In the genomic region with DNA sequence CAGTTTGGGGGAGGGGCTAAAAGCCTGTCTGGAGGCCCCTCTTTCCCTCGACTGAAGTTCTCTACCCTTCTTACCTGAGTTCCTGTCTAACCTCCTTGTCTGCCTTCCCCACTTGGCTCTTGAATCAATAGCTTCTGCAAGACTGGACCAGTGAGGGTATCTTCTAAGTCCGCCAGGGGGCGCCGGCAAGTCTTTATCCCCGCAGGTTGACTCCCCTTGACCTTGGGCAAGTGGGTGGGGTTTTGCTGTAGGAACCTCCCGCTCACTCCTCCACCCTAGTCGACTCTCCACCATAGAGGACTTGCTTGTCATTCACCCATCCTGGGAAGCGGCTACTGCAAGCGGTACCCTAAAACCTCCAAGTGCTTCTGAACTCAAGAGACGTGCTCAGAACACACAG, we compare ENCODE assay signal across 9 mouse cellular contexts. TPM values are rescaled to one million over a fixed set of nuclear protein-coding genes. Genes with fewer than 3 reads are reported as not detected.
DNase-seq lines count a peak whose midpoint lies in the region; ATAC-seq and TF ChIP-seq lines count a peak whose summit lies in the region.
"Had no signal": no experiment of that assay in that cellular context is flagged by ENCODE, and none has a peak within 500 bp of the region (broad histone marks: within the 10 kb centered on the region; RNA-seq: fewer than 3 reads in every experiment).

No protein-coding gene starts in this region.

- H3K9ac ChIP-seq in heart, embryonic 11.5 days (ENCODE audit: low read depth, low read length) = no peak overlapping the region
- H3K9ac ChIP-seq in forebrain, postnatal 0 days = no peak overlapping the region
- no peak overlapping the region for H3K9ac ChIP-seq in hindbrain, embryonic 13.5 days
- no peak overlapping the region for H3K9ac ChIP-seq in midbrain, embryonic 11.5 days (ENCODE audit: low read length)
- H3K9ac ChIP-seq: neural tube, embryonic 12.5 days had no signal

- H3K4me2 ChIP-seq in heart, embryonic 11.5 days = no peak overlapping the region
- peak overlapping the region; percentile 77 for H3K4me2 ChIP-seq in forebrain, postnatal 0 days (ENCODE audit: low read depth)
- peak overlapping the region; percentile 82; the same call in 1 of the 2 replicates for H3K4me2 ChIP-seq in hindbrain, embryonic 13.5 days
- no peak overlapping the region for H3K4me2 ChIP-seq in midbrain, embryonic 11.5 days

- peak; percentile 92 for DNase-seq in heart, adult 11 months
- peak; percentile 46 for DNase-seq in c-Kit-negative CD71-positive TER-119-positive erythroid progenitor cells, embryonic 14.5 days (ENCODE audit: low read depth, low spot score)
- peak; percentile 58 for DNase-seq in forebrain, postnatal 0 days
- peak; percentile 74 to 81 for DNase-seq in left cerebral cortex, adult 9 months (ENCODE audit: low spot score in 2 of 2)
- DNase-seq in midbrain, embryonic 11.5 days (ENCODE audit: low spot score, missing footprints) = peak; percentile 92
- peak; percentile 64 for DNase-seq in spleen, adult 12 weeks (ENCODE audit: low spot score)

- H3K36me3 ChIP-seq in heart, embryonic 11.5 days (ENCODE audit: control insufficient read depth, insufficient read depth, low read length) = no peaks in the 10 kb centered on the region
- H3K36me3 ChIP-seq in forebrain, postnatal 0 days (ENCODE audit: insufficient read depth) = no peaks in the 10 kb centered on the region
- H3K36me3 ChIP-seq in hindbrain, embryonic 13.5 days = no peaks in the 10 kb centered on the region
- no peaks in the 10 kb centered on the region for H3K36me3 ChIP-seq in midbrain, embryonic 11.5 days (ENCODE audit: control insufficient read depth, insufficient read depth, low read length)
- H3K36me3 ChIP-seq: neural tube, embryonic 12.5 days had no signal

- no peak overlapping the region for H3K27ac ChIP-seq in heart, embryonic 11.5 days (ENCODE audit: low read depth, low read length)
- no peak overlapping the region for H3K27ac ChIP-seq in forebrain, postnatal 0 days (ENCODE audit: low read depth, low read length)
- no peak overlapping the region for H3K27ac ChIP-seq in hindbrain, embryonic 13.5 days
- H3K27ac ChIP-seq in midbrain, embryonic 11.5 days (ENCODE audit: low read depth, low read length) = no peak overlapping the region
- H3K27ac ChIP-seq: neural tube, embryonic 12.5 days had no signal

- H3K4me1 ChIP-seq in heart, embryonic 11.5 days (ENCODE audit: control insufficient read depth, insufficient read depth, low read length) = 0 out of 2 replicates have a peak, but pooled peaks cover 3% of the 10 kb centered on the region
- no peaks in the 10 kb centered on the region for H3K4me1 ChIP-seq in forebrain, postnatal 0 days (ENCODE audit: insufficient read depth)
- peaks cover 21% of the 10 kb centered on the region for H3K4me1 ChIP-seq in hindbrain, embryonic 13.5 days (replicated peaks)
- H3K4me1 ChIP-seq in midbrain, embryonic 11.5 days (ENCODE audit: control insufficient read depth, insufficient read depth, low read length) = peaks cover 12% of the 10 kb centered on the region

- peaks cover 74% of the 10 kb centered on the region for H3K27me3 ChIP-seq in heart, embryonic 11.5 days (ENCODE audit: control insufficient read depth, insufficient read depth, low read length)
- H3K27me3 ChIP-seq in forebrain, postnatal 0 days (ENCODE audit: insufficient read depth, low read length) = peaks cover 27% of the 10 kb centered on the region
- peaks cover 71% of the 10 kb centered on the region for H3K27me3 ChIP-seq in hindbrain, embryonic 13.5 days
- peaks cover 37% of the 10 kb centered on the region for H3K27me3 ChIP-seq in midbrain, embryonic 11.5 days (ENCODE audit: control insufficient read depth, insufficient read depth, low read length)

- TF ChIP-seq CTCF in forebrain, postnatal 0 days (IDR thresholded peaks at IDR 0.05; ENCODE audit: low read depth) = peak; percentile 65

- ATAC-seq in heart, embryonic 11.5 days (replicated peaks; ENCODE audit: insufficient number of reproducible peaks, low FRiP score, low TSS enrichment) = no peak
- ATAC-seq in forebrain, postnatal 0 days = no peak
- no peak for ATAC-seq in hindbrain, embryonic 13.5 days (ENCODE audit: low FRiP score)
- peak; percentile 14; the same call in 1 of the 2 replicates for ATAC-seq in midbrain, embryonic 11.5 days (ENCODE audit: low FRiP score)

- 2% methylated on average over 10 of the region's 10 CpGs for WGBS in heart, embryonic 11.5 days (ENCODE audit: insufficient replicate concordance)
- 9% methylated on average over 10 of the region's 10 CpGs for WGBS in forebrain, postnatal 0 days
- WGBS in hindbrain, embryonic 13.5 days = 7% methylated on average over 10 of the region's 10 CpGs
- 7% methylated on average over 10 of the region's 10 CpGs for WGBS in midbrain, embryonic 11.5 days

- H3K9me3 ChIP-seq in heart, embryonic 11.5 days (replicated peaks; ENCODE audit: control insufficient read depth, low read length) = no peaks in the 10 kb centered on the region
- no peaks in the 10 kb centered on the region for H3K9me3 ChIP-seq in forebrain, postnatal 0 days (ENCODE audit: low read length)
- no peaks in the 10 kb centered on the region for H3K9me3 ChIP-seq in hindbrain, embryonic 13.5 days
- no peaks in the 10 kb centered on the region for H3K9me3 ChIP-seq in midbrain, embryonic 11.5 days (ENCODE audit: control insufficient read depth, low read length)
- H3K9me3 ChIP-seq: neural tube, embryonic 12.5 days had no signal

- no peak overlapping the region for H3K4me3 ChIP-seq in heart, embryonic 11.5 days (ENCODE audit: low read depth, low read length)
- no peak overlapping the region; the same call in 1 of the 2 replicates for H3K4me3 ChIP-seq in forebrain, postnatal 0 days (ENCODE audit: low read depth, low read length)
- 0 out of 2 replicates have a peak overlapping the region, but pooled peaks have one; percentile 4 for H3K4me3 ChIP-seq in hindbrain, embryonic 13.5 days
- H3K4me3 ChIP-seq in midbrain, embryonic 11.5 days (ENCODE audit: low read depth, low read length) = no peak overlapping the region
- H3K4me3 ChIP-seq: neural tube, embryonic 12.5 days had no signal

RNA-seq across cellular contexts. Expression of a gene that starts 2.4 kb away (rescaled TPM):
- 0.01 TPM in 1 of 2 replicates, not detected in the other for polyA plus RNA-seq in heart, embryonic 11.5 days (2014; fragmentation: Nextera tagmentation; extraction: Ambion mirVana)
- 11.1 and 12.5 TPM in 2 replicates for total RNA-seq in forebrain, postnatal 0 days (2014; rRNA removed)
- polyA plus RNA-seq in forebrain, postnatal 0 days (2015; fragmentation: Nextera tagmentation; extraction: Ambion mirVana) = 0.34 and 0.58 TPM in 2 replicates
- 0.34 and 0.39 TPM in 2 replicates for polyA plus RNA-seq in hindbrain, embryonic 13.5 days (2015; fragmentation: Nextera tagmentation; extraction: Ambion mirVana)
- 0.03 and 0.05 TPM in 2 replicates for polyA plus RNA-seq in midbrain, embryonic 11.5 days (2014; fragmentation: Nextera tagmentation; extraction: Ambion mirVana)

RNA-seq across cellular contexts. Expression of a gene that starts 25.3 kb away (rescaled TPM):
- 48.1 and 53.8 TPM in 2 replicates for polyA plus RNA-seq in heart, embryonic 11.5 days (2014; fragmentation: Nextera tagmentation; extraction: Ambion mirVana)
- total RNA-seq in forebrain, postnatal 0 days (2014; rRNA removed) = 38.7 and 56.6 TPM in 2 replicates
- polyA plus RNA-seq in forebrain, postnatal 0 days (2015; fragmentation: Nextera tagmentation; extraction: Ambion mirVana) = 84.7 and 98.9 TPM in 2 replicates
- 74.7 and 75.9 TPM in 2 replicates for polyA plus RNA-seq in hindbrain, embryonic 13.5 days (2015; fragmentation: Nextera tagmentation; extraction: Ambion mirVana)
- 70.9 and 75.4 TPM in 2 replicates for polyA plus RNA-seq in midbrain, embryonic 11.5 days (2014; fragmentation: Nextera tagmentation; extraction: Ambion mirVana)

RNA-seq across cellular contexts. Expression of a gene that starts 34.5 kb away (rescaled TPM):
- 90.2 and 94.4 TPM in 2 replicates for polyA plus RNA-seq in heart, embryonic 11.5 days (2014; fragmentation: Nextera tagmentation; extraction: Ambion mirVana)
- total RNA-seq in forebrain, postnatal 0 days (2014; rRNA removed) = 163 and 164 TPM in 2 replicates
- polyA plus RNA-seq in forebrain, postnatal 0 days (2015; fragmentation: Nextera tagmentation; extraction: Ambion mirVana) = 103 and 109 TPM in 2 replicates
- polyA plus RNA-seq in hindbrain, embryonic 13.5 days (2015; fragmentation: Nextera tagmentation; extraction: Ambion mirVana) = 115 and 118 TPM in 2 replicates
- 137 and 144 TPM in 2 replicates for polyA plus RNA-seq in midbrain, embryonic 11.5 days (2014; fragmentation: Nextera tagmentation; extraction: Ambion mirVana)

RNA-seq across cellular contexts. Expression of a gene that starts 53.8 kb away (rescaled TPM):
- not detected in 2 replicates for polyA plus RNA-seq in heart, embryonic 11.5 days (2014; fragmentation: Nextera tagmentation; extraction: Ambion mirVana)
- total RNA-seq in forebrain, postnatal 0 days (2014; rRNA removed) = not detected in 2 replicates
- not detected in 2 replicates for polyA plus RNA-seq in forebrain, postnatal 0 days (2015; fragmentation: Nextera tagmentation; extraction: Ambion mirVana)
- not detected in 2 replicates for polyA plus RNA-seq in hindbrain, embryonic 13.5 days (2015; fragmentation: Nextera tagmentation; extraction: Ambion mirVana)
- not detected in 2 replicates for polyA plus RNA-seq in midbrain, embryonic 11.5 days (2014; fragmentation: Nextera tagmentation; extraction: Ambion mirVana)

RNA-seq across cellular contexts. Expression of a gene that starts 55.6 kb away (rescaled TPM):
- 26.8 and 29.5 TPM in 2 replicates for polyA plus RNA-seq in heart, embryonic 11.5 days (2014; fragmentation: Nextera tagmentation; extraction: Ambion mirVana)
- total RNA-seq in forebrain, postnatal 0 days (2014; rRNA removed) = 28.1 and 37.0 TPM in 2 replicates
- polyA plus RNA-seq in forebrain, postnatal 0 days (2015; fragmentation: Nextera tagmentation; extraction: Ambion mirVana) = 13.5 and 20.0 TPM in 2 replicates
- polyA plus RNA-seq in hindbrain, embryonic 13.5 days (2015; fragmentation: Nextera tagmentation; extraction: Ambion mirVana) = 36.9 and 37.7 TPM in 2 replicates
- 35.5 and 40.8 TPM in 2 replicates for polyA plus RNA-seq in midbrain, embryonic 11.5 days (2014; fragmentation: Nextera tagmentation; extraction: Ambion mirVana)

Comparison
In these comparisons a context has a peak if more than half of its experiments do, and no peak if none do; other contexts are left out.
1. H3K4me2 ChIP-seq: peak in forebrain, postnatal 0 days (single experiment) and hindbrain, embryonic 13.5 days (single experiment); none in heart, embryonic 11.5 days (single experiment) and midbrain, embryonic 11.5 days (single experiment).
2. Peak in every context shown above with its lines, with median percentiles within 50 percentile points of each other: DNase-seq.